Mouse (Mus musculus) c-Kit-positive CD71-positive TER-119-negative erythroid progenitor cells, embryonic 14.5 days (primary cell): Measurements from ENCODE around the gene Fosl1.

ENCODE experiments used
- DNase-seq: peaks from one replicate; pipeline ENCODE4 v3.0.0-alpha.2; 2013; ENCODE audit warnings: low read depth

Gene Fosl1

DNA sequence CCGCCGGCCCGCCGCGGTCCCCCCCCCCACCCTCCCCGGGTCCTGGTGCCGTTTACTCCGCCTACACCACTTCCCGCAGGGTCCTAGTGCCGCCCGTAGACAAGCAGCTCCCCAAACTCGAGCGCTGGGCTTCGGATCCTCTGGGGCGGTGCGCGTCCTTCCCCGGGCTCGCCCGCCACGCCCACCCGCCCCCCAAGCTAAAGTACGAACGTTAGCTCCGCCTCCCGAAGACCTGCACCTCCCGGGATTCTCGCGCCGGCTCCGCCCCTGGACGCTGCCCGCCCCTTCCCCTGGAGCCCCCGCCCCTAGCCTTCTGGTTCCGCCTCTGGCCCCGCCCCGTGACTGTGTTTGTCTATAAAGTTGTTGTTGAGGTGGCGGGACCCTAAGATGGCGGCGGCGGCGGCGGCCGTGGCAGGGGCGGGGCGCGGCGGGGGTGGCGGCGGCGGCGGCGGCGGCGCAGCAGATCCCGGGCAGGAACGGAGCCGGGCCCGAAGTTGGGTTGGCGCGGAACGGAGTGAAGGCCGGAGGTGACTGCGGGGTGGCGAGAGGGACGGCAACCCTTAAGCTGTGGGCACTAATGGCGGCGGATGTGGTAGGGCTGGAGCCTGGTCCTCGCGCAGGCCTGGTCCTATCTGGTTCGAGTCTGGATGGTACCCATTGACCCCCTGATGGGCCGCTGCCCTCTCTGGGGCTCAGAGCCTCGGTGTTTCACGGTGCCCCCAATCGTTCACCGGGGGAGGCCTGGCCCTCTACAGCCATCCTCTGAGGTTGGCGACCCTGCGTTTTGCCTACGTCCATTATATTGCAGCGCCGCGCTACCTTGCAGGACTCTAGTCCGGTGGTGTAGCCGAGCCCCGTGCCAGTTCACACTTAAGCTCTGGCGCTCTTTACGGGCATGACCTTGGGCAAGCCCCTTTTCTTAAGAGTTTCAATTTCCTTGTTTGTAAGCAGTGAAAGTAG, 22.3 kb upstream of the Fosl1 start, which contains the start of the genes Drap1 and AI837181:
Gene Drap1 (minus strand): TSS at position 198 of the 960 bp plus-strand sequence.
Gene AI837181 (plus strand): TSS at position 363 of the 960 bp plus-strand sequence.
- peak; percentile 90 for DNase-seq

DNA sequence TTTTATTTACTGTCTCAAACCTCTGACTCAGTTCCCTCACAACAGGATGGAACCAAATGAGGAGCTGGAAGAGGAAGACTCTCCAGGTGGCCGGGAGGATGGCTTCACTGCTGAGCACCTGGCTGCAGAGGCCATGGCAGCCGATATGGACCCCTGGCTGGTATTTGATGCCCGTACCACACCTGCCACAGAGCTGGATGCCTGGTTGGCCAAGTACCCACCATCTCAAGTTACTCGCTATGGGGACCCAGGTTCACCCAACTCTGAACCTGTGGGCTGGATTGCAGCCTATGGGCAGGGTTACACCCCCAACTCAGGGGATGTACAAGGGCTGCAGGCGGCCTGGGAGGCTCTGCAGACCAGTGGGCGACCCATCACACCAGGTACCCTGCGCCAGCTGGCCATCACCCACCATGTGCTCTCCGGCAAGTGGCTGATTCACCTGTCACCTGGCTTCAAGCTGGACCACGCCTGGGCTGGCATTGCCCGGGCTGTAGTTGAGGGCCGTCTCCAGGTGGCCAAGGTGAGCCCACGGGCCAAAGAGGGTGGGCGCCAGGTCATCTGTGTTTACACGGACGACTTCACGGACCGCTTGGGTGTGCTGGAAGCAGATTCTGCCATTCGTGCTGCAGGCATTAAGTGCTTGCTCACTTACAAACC, 21.3 kb upstream of the Fosl1 start:
- DNase-seq: no peak

DNA sequence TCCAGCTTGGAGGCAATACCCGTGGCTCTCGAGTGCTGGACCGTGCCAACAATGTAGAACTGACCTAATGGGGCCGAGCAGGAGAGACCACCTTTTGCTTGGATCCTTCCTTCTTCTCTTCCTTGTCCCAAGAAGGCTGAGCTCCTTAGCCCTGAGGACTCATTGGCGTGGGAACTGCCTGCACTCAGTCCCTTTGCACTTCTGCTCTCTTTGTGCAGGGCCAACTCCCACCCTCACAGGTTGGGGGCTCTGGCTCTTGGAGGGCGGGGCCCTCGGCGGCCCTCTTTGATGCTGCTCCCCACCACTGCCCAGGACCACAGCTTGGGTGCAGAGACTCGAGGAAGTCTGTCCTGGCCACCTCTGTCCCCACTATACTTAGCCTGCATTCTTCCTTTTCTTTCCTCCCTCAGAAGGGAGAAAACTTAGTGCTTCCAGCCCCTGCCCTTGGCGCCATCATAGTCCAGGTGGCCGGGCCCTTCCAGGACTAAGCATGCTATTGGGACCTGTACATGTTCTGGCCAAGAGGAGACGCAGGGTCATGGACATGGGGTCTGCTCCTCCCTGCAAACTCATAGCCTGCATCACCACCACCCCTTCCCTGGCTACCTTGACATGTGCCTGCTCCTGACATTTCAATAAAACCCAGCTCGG, 20.6 kb upstream of the Fosl1 start:
- DNase-seq: no peak

DNA sequence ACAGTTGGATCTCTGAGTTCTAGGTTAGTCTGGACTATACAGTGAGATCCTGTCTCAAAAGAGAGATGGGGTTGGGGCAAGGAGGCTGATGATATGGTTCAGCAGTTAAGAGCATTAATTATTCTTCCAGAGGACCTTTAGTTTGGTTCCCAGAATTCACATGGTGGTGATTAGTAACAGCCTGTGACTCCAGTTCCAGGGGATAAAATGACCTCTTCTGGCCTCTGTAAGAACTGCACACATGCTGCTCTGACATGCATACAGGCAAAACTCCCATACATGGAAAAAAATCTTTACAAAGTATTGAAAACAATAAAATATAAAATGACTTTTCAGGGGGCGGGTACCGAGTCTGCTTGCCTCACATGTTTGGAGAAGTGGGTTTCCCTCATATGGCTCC, 19.3 kb upstream of the Fosl1 start:
- no peak for DNase-seq

DNA sequence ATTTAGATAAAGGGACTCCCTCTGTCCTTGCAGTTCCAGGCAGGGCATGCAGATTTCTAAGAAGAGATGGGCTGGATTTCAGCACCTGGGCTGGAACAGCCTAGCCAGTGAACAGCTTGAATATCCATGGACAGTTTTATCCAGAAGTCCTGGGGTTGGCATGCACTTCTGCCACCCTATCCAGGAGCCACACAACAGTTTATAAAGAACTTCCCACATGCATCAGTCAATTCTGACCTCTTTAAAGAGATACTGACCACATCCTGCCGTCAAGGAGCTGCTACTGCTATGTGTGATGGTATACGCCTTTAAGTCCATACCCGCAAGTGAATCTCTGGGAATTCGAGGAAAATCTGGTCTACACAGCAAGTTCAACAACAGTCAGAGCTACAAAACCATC, 18.1 kb upstream of the Fosl1 start:
- no peak for DNase-seq

DNA sequence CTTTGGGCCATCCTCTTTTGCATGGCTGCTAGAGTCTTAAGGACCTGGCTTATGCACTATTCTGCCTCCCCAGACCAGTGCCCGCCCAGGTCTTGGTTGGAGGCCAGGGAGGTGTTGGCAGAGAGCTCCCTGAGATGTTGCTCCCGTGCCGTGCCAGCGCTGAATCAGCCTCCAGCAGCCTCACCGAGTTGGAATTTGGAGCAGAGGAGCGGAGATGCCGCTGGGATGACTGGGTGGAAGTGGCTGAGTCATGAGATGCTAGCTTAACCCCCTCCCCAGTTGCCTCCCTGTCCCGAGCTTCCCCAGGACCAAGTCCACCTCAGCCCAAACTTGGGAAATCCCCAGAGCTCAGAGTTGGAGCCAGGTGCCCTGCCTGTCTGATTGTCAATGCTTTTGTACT, 17.5 kb upstream of the Fosl1 start:
- no peak for DNase-seq

DNA sequence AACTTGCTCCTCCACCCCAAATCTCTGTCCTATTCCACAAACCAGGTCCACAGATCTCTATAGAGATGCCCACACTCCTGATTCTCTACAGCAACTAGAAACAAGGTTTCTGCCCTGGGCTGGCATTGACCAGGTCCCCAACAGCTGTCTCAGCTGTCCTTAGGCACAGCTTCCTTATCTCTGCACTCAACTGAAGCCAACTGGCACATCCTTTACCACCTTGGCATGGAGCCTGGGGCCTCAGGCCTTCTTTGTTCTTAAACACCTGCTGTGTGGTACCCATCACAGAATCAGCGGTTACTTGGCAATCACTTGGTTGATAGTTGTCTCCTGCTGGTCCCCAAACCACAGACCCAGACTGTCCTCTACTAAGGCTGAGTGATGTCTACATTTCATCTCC, 16.9 kb upstream of the Fosl1 start:
- no peak for DNase-seq

DNA sequence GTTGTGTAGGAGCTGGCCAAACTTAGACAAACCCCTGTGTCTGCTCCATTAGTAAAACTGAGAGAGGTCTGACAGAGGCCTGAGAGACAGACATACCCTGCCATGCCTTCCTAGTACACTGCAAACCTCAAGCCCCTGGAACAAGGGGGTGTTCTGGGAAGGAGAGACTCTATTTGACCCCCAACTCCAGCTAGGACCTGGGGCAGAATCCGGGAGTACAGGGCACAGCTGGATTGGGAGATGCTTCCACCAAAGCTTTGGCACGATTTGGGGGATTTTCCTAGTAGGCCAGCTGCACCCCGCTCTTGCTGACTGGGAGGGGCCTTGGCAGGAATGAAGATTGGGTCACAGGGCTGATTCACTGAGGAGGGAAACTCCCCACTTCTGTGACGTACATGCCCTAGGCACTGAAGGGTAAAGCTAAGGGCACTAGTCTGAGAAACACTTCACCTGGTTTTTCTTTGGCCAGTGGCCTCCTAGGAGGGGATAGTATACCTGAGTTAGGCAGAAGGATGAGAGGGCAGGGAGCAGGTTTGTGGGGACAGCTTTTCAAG, 15.4 kb upstream of the Fosl1 start:
- DNase-seq: no peak

DNA sequence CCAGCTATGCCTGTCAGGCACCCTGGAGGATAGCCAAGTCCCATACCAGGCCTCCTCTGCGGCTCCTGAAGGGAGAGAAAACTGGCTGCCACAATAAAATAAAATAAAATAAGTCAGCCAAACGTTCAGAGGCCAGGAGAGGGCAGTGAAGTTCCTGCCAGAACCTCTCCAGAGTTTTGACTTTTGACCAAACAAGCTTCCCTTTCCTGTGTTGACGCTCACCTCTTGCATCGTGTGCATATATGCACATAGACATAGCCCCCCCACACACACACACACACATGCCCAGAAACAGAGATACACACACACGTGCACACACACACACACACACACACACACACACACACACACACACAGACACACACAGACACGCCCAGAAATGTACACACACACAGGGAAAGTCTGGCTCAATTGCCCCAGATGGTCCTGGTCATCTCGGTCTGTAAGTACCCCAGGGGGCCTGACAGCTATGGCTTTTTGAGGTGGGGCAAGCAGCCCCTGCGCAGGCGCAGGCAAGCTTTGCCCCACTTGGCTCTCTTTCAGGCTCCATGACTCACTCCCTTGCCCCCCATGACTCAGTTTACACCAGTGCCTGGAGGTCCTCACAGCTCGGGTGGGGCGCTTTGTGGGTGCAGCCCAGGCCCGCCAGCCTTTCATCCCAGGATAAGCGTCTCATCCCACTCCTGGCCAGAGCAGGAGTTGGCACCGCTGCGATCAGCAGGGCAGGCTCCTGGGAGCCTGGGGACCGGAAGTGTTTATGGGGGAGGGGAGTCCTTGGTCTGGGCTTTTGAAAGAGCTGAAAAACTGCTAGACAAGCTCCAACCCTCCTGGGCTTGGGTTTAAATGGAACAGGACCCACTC, 14.1 kb upstream of the Fosl1 start:
- DNase-seq: peak; percentile 48

DNA sequence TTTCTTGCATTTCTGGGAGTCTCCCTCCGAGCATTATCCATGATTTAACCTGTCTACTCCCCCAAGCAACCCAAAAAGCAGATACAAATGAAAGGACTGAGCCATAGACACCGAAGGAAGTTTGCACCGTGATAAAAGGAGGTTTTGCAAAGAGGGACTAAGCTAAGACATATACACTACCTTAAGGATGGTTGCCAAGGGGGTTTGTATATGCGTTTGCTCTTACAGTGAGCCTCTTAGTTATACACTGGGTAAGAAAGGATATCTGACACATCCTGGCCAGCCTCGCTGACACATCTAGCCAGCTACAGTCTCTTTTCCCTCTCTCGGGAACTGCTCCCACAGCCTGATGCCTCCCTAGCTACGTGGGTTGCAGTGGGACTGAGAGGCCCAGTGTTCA, 13.4 kb upstream of the Fosl1 start:
- DNase-seq: no peak

DNA sequence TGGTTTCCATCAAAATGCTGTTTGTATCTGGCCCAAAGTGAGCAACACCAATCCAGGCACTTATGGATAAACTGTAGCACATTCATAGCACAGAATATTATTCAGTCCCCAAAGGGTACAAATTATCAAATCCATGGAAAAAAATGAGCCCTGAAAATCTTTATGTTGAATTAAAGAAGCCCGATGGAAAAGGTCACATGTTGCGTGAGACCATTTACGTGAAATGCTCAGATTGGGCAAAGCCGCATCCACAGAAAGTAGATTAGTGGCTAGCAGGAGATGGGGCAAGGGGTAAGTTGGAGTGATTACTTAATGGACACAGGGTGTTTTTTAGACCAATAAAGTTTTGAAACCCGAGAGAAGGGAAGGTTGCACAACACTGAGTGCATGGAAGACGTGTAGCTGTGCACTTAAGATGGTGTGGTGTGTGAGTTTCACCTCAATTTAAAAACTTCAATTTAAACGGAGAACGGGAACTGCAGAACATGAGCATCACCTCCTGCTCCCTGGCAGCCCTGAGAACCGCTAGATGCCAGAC, 2.9 kb upstream of the Fosl1 start:
- DNase-seq: no peak

DNA sequence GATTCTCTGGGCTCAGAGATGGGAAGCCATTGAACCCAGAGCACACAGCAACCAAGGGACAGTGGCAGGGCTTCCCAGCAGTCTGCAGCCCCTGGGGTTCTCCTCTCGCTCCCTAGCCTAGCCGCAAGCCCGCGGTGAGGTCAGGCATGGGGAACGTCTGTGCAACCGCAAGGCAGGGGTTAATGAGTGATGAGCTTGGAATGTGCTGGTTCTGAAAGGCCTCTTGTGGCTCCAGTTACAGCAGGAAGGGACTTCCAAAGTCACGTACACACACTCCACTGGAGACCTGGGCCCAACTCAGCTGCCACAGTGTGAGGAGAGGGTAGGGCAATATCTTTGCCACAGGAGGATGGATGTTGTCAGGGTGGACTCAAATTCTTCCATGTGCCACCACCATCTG, 2.4 kb upstream of the Fosl1 start:
- no peak for DNase-seq

DNA sequence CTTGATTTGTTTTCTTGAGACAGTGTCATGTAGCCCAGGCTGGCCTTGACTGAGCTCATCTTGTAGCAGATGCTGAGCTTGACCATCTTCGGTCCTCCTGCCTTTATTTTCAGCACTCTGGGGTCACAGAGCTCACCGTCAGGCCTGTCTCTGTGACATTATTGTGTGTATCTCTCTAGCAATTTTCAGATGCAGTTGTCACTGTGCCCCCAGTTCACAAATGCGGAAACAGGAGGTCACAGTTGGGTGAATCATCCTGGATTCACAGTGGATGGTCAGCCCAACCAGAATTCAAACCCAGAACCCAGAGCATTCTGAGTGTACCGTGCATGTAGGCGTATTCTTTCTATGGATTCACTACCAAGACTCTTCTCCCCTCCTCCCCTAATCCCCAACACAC, 1.6 kb upstream of the Fosl1 start:
- DNase-seq: no peak

DNA sequence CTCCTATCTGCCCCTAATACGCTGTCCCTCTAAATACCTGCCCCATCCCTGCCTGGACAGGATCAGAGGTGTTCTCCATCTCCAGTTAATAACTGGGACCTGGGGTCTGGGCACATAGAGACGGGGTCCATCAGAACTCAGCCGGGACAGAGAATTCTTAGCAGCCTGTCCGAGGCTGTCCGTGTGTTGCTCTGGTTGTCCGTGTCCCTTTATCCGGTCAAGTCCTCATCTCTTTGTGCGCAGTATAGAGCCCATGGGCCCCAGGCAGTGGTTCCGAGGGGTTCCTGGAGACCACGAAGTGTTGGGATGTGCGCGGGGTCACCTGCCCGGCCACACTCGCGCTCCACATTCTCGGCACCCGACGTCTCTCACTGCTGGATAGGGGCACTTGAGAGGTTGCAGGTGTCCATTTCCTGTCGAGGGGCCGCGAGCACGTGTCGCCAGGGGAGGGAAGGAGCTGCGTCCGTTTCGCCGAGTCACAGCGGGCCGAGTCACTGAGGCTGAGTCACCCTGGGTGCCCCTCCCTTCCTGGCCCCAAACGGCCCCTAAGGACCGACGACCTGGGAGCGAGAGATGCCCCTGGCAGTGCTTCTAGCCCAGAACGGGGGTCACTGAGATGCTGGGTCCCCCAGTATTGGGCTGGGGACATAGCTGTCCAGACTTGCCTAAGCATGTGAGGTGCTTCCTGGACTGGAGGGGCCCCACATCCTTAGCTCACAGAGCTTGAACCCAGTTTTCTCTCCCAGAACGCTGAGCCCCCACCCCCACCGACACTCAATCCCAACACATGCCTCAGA, 1.2 kb downstream of the Fosl1 start:
- no peak for DNase-seq

DNA sequence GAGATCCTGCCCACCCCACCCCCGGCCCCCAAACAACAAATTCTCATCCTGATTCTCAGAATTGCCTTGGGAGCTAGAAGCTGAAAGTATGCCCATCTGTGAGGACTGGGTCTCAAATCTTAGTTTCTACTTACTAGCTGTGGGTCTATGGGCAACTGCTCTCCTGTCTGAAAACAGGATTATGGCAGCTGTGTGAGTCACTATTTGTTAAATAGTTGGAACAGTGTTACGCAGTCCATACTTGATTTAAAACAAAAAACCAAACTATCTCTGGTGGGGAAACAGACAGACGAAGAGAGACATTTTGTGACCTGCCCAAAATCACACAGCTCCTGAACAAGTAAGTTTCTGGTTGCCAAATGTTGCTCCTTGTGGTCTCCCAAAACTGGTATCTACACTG, 2.3 kb downstream of the Fosl1 start:
- DNase-seq: no peak

DNA sequence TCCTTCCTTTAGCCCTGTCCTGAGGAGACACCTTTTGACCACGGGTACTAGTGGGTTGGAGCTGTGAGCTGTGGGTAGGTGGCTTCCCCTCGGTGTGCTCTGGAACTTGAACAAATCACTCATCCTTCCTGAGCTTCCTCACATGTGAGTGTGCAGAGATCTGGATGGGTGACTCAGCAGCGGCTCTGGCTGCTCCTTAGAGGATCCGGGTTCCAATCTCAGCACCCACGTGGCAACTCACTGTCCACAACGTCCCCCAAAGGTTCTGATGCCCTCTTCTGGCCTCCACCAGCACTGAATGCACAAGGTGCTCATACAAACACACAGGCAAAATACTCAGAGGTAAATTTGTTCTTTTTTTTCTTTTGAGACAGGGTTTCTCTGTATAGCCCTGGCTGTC, 4.4 kb downstream of the Fosl1 start:
- no peak for DNase-seq

DNA sequence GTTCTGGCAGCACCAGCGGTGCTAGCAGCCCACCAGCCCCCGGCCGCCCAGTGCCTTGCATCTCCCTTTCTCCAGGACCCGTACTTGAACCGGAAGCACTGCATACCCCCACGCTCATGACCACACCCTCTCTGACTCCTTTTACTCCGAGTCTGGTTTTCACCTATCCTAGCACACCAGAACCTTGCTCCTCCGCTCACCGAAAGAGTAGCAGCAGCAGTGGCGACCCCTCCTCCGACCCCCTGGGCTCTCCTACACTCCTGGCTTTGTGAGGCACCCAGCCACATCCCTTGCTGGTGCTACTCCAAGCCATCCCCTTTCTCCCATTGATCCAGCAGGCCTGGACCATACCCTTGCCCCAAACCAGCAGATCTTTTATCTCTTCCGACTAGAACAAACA, 7.7 kb downstream of the Fosl1 start:
- DNase-seq: no peak

DNA sequence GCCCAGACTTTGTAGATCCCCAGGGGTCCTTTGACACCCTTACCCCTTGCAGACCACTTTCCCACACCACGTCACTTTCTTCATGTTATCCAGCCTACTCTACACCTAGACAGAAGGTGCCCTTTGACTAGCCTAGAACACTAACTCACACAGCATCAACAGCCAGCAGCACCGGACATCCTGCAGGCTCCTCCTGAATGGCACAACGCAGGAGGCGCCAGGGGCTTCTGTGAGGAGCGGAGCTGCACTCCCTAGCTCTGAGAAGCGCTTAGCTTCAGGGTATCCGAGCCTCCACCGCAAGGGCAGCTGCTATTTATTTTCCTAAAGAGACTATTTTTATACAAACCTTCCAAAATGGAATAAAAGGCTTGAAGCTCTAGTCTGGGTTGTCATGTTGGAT, 8.2 kb downstream of the Fosl1 start:
- no peak for DNase-seq

DNA sequence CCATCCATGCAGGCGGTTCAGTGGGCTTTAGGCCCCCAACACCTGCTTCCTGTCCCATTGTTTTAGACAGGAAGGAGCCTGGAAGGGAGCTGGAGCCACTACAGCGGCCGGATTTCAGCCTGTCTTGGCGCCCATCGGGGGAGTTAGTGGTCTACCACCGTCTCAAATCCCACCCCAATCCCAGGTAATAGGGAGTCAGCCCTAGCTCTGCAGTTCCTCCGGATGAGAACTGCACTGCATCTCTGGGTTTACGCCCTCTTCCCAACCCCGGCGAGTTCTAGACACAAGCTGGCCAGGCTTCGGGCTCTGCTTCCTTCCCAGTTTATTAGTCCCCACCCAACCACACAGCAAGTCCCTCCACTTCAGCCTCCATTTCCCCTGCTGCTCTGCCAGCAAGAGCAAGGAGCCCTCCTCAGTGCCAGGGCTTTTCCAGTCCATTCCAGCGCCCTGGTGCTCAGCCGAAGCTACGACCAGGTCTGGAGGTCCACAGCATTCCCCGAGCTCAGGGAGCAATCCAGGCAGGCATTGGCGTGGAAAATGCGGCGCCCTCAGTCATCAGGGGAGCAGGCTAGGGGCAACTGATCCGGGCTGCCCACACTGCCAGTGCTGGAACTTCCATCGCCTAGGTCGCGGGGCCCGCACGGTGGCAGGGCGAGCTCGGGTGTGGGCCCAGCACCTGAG, 9.0 kb downstream of the Fosl1 start:
- no peak for DNase-seq
